Mouse (Mus musculus) embryonic facial prominence, embryonic 11.5 days (tissue): ENCODE results near the gene As3mt. TPM values are rescaled to one million over a fixed set of nuclear protein-coding genes. Genes with fewer than 3 reads are reported as not detected.

Experiments used
- ATAC-seq: fragments of 200-750 bp; cut with Nextera tagmentation; replicated peaks from 2 replicates; pipeline ENCODE4 v1.8.0; 2017; ENCODE audit warnings: low read depth; ENCODE audit not compliant: insufficient number of reproducible peaks, low FRiP score, low TSS enrichment
- DNase-seq: peaks from one replicate; pipeline ENCODE4 v3.0.0-alpha.2; 2015; ENCODE audit warnings: low spot score
- H3K27ac ChIP-seq: fragments of 300-500 bp; sonication (generic); replicated peaks from 2 replicates; pipeline ENCODE4 v1.5.1; 2014; ENCODE audit warnings: mild to moderate bottlenecking, low read depth, low read length, control low read depth
- H3K27me3 ChIP-seq: fragments of 300-500 bp; sonication (generic); 2 replicates; pipeline ENCODE4 v1.6.1; 2014; ENCODE audit warnings: mild to moderate bottlenecking, low read length, moderate library complexity, mixed read lengths; ENCODE audit not compliant: control insufficient read depth, insufficient read depth
- H3K36me3 ChIP-seq: fragments of 300-500 bp; sonication (generic); replicated peaks from 2 replicates; pipeline ENCODE4 v1.6.1; 2014; ENCODE audit warnings: low read depth, mild to moderate bottlenecking, low read length, moderate library complexity, mixed read lengths; ENCODE audit not compliant: control insufficient read depth, insufficient read depth
- H3K4me1 ChIP-seq: fragments of 300-500 bp; sonication (generic); 2 replicates; pipeline ENCODE4 v1.6.1; 2014; ENCODE audit warnings: low read length, mixed read lengths; ENCODE audit not compliant: control insufficient read depth, insufficient read depth
- H3K4me2 ChIP-seq: fragments of 300-500 bp; sonication (generic); 2 replicates; pipeline ENCODE4 v1.6.1; 2014; ENCODE audit warnings: low read depth, mild to moderate bottlenecking, control low read depth, low read length, moderate library complexity
- H3K4me3 ChIP-seq: fragments of 300-500 bp; sonication (generic); 2 replicates; pipeline ENCODE4 v1.5.1; 2014; ENCODE audit warnings: low read depth, low read length, control low read depth
- H3K9ac ChIP-seq: fragments of 300-500 bp; sonication (generic); replicated peaks from 2 replicates; pipeline ENCODE4 v1.6.1; 2014; ENCODE audit warnings: mild to moderate bottlenecking, control low read depth, low read length
- H3K9me3 ChIP-seq: fragments of 300-500 bp; sonication (generic); replicated peaks from 2 replicates; pipeline ENCODE4 v1.6.1; 2016; ENCODE audit warnings: mild to moderate bottlenecking, low read length, inconsistent platforms, mixed read lengths; ENCODE audit not compliant: control insufficient read depth
- WGBS: fragments of 180-500 bp; shearing (Covaris S2); extraction: QIAGEN DNeasy Blood & Tissue Kit; methylation state at CpG from one replicate; pipeline ENCODE4 v1.1.7; 2014; 5-methylcytosine and 5-hydroxymethylcytosine counted together
- polyA plus RNA-seq: library from polyadenylated mRNA; unstranded; fragments of >200 nt; fragmentation: Nextera tagmentation; extraction: Ambion mirVana; gene quantifications from 2 replicates; pipeline ENCODE4 v1.2.1, GENCODE M21; 2014

The As3mt gene
- polyA plus RNA-seq, 1 experiment from 2014 or later, result 29.3 TPM

DNA sequence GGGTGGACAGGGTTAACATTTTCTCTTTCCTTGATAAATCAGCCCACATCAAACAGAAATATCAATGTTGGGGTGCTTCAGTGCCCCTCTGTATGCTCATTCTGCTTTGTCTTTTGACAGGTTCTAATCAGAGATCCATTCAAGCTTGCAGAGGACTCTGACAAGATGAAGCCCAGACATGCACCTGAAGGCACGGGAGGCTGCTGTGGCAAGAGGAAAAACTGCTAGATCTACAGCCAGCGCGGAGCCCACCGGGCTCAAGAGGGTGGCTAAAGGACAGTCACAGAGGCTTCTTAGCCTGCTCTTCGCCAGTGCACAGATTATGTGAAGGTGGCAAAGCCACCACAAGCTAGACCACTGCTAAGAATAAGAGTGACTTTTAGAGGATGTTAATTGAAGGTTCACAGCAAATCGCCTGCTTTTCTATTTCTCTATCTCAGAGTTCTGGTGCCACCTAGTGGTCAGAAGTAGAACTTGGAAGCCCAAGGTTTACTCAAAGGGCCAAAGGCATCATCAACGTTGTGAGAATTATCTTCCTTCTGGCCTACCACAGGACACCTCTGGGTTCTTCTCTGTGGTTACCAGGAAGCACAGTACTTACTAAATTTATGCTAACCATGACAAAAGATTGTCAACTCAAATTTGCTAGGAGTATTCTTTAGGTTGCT is 33.2 kb downstream of the As3mt start:
- Histone ChIP-seq H3K36me3 (no peaks in the 10 kb centered on the region), H3K27me3 (no peaks in the 10 kb centered on the region), H3K4me2 (no peak overlapping the region), H3K9ac (no peak overlapping the region), H3K4me3 (no peak overlapping the region), H3K27ac (no peak overlapping the region), H3K9me3 (no peaks in the 10 kb centered on the region), H3K4me1 (no peaks in the 10 kb centered on the region)
- 55% methylated on average over 7 of the region's 7 CpGs for WGBS
- peak; percentile 87 for DNase-seq
- ATAC-seq, result no peak

DNA sequence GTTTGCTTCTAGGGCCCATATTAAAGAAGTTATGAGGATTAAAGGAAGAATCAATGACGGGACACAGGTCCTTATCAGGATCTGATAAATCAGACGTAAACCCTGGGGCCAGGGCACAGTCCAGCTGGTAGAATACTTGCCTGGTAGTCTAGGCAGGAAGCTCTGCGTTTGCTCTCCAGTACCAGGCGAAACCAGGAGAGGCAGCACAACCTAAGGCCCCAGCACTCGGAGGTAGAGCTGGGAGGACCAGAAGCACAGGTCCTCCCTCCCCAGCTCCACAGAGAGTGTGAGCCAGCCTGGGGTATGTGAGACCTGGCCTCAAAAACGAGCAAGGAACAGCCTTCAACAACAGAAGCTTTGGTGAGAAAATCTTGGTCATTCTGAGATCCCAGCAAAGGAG is 34.3 kb downstream of the As3mt start:
- no peak overlapping the region for H3K4me2 ChIP-seq
- H3K27ac ChIP-seq, result no peak overlapping the region
- H3K9ac ChIP-seq, result no peak overlapping the region
- ATAC-seq, result no peak
- no peaks in the 10 kb centered on the region for H3K9me3 ChIP-seq
- 49% methylated on average over 6 of the region's 6 CpGs for WGBS
- H3K4me3 ChIP-seq, result no peak overlapping the region
- H3K36me3 ChIP-seq, result no peaks in the 10 kb centered on the region
- H3K4me1 ChIP-seq, result no peaks in the 10 kb centered on the region
- H3K27me3 ChIP-seq, result no peaks in the 10 kb centered on the region
- no peak for DNase-seq

DNA sequence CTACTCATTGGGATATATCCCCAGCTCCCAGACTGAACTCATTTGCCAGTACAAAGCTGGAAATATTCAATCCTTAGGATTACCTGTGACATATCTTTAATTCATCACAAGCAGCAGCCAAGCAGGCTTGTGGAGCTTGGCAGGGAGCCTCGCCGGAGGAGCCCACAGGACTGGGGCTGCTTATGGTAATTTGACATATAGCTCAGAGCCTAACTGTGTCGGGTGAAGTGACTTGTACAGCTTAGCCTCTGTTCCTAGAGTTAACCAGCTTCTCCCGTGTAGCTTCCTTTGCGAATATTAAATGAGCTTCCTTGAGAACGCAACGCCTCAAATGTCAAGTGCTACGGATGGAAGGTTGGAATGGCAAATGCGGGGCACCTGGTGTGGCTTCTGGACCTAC is 37.4 kb downstream of the As3mt start:
- Histone ChIP-seq H3K4me1 (no peaks in the 10 kb centered on the region), H3K4me3 (no peak overlapping the region), H3K9ac (no peak overlapping the region), H3K4me2 (no peak overlapping the region), H3K27ac (no peak overlapping the region), H3K9me3 (no peaks in the 10 kb centered on the region), H3K36me3 (no peaks in the 10 kb centered on the region), H3K27me3 (no peaks in the 10 kb centered on the region)
- DNase-seq (no peak), ATAC-seq (no peak)
- whole genome bisulfite sequencing, result 65% methylated on average over 9 of the region's 9 CpGs

DNA sequence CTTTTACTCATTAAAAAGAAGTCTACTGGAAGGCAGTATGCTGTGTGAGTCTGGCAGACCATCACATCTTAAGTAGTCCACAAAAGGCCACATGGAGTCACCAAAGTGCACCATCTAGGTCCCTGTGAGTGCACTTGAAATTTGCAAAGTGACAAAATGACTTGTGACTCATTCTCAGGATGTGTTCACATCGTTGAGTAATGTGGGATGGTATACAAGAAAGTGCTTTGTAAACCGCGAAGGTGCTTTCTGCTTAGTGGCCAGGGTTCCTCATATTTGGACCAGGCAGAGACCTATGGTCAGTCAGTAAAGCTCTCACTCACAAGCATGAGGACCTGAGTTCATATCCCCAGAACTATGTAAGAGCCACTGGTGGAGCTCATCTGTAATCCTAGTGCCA is 40.5 kb downstream of the As3mt start:
- DNase-seq, result no peak

DNA sequence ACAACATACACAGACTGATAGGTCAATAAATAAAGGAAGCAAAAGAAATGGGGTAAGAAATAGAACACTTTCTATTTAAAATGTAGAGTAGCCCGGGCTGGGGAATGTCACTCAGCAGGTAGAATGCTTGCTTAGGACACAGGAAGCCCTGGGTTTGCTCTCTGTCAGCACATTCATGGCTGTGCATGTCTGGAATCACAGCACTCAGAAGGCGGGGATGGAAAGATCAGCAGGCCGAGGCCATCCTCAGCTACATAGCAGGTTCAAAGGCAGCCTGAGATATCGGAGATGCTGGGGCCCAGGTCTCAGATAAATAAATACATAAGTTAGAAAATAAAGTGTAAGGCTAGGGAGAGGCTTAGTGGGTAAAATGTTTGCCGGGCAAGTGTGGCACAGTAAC is 45.0 kb downstream of the As3mt start:
- H3K4me3 ChIP-seq, result no peak overlapping the region
- no peaks in the 10 kb centered on the region for H3K27me3 ChIP-seq
- H3K27ac ChIP-seq, result no peak overlapping the region
- ATAC-seq, result no peak
- no peak overlapping the region for H3K9ac ChIP-seq
- no peaks in the 10 kb centered on the region for H3K4me1 ChIP-seq
- DNase-seq, result no peak
- H3K4me2 ChIP-seq, result no peak overlapping the region
- H3K9me3 ChIP-seq, result no peaks in the 10 kb centered on the region
- no peaks in the 10 kb centered on the region for H3K36me3 ChIP-seq
- 82% methylated on average over 5 of the region's 5 CpGs for WGBS

More for the DNA sequence above, 40.5 kb downstream of the As3mt start:
- Histone ChIP-seq H3K4me2 (no peak overlapping the region), H3K36me3 (no peaks in the 10 kb centered on the region), H3K4me3 (no peak overlapping the region), H3K9ac (no peak overlapping the region), H3K27me3 (no peaks in the 10 kb centered on the region), H3K27ac (no peak overlapping the region), H3K4me1 (no peaks in the 10 kb centered on the region), H3K9me3 (no peaks in the 10 kb centered on the region)
- ATAC-seq, result no peak
- WGBS, result 90% methylated on average over 3 of the region's 3 CpGs

DNA sequence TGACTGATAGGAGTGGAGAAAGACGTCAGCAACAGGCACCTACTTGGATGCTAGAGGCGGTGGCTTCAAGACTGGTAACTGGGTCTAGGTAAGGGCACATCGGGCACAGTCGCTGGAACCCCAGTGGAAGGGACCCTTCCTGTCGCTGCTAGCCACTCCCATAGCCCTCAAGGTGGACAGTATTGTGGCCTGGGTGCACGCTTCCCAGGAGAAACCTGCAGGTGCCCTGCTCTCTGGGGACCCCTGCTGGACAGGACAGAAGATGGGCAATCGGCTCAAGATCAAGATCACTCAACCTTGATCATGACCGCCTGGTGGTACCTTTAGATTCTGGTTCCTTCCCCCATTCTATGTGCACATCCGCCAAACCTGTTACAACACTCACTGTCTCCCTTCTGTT is 47.8 kb downstream of the As3mt start:
- H3K27ac ChIP-seq, result no peak overlapping the region
- H3K4me2 ChIP-seq, result no peak overlapping the region
- no peak overlapping the region for H3K4me3 ChIP-seq
- H3K36me3 ChIP-seq, result no peaks in the 10 kb centered on the region
- H3K4me1 ChIP-seq, result no peaks in the 10 kb centered on the region
- no peak overlapping the region for H3K9ac ChIP-seq
- no peaks in the 10 kb centered on the region for H3K9me3 ChIP-seq
- ATAC-seq, result no peak
- 39% methylated on average over 9 of the region's 9 CpGs for WGBS
- H3K27me3 ChIP-seq, result no peaks in the 10 kb centered on the region
- no peak for DNase-seq

DNA sequence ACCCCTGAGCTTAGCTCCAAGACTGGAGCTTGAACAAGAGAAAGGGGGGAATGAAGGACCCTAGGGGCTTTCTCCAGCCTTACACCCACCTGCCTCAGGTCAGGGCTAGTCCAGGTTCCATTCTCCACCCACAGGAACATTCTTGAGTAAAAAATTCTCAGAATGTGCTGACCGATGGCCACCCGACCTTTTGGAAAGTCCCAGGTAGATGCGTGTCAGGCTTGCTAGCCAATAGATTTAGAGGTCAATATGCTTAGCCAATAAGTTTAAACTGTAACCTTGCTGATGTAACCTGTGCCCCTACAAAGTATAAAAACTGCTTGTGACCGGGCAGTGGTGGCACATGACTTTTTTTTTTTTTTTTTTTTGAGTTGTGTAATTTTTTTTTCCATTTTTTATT is 49.0 kb downstream of the As3mt start:
- WGBS, result 90% methylated on average over 4 of the region's 4 CpGs
- no peaks in the 10 kb centered on the region for H3K9me3 ChIP-seq
- no peak overlapping the region for H3K4me2 ChIP-seq
- no peaks in the 10 kb centered on the region for H3K27me3 ChIP-seq
- no peak overlapping the region for H3K4me3 ChIP-seq
- H3K4me1 ChIP-seq, result no peaks in the 10 kb centered on the region
- no peak overlapping the region for H3K9ac ChIP-seq
- no peak for ATAC-seq
- DNase-seq, result no peak
- no peak overlapping the region for H3K27ac ChIP-seq
- H3K36me3 ChIP-seq, result no peaks in the 10 kb centered on the region

DNA sequence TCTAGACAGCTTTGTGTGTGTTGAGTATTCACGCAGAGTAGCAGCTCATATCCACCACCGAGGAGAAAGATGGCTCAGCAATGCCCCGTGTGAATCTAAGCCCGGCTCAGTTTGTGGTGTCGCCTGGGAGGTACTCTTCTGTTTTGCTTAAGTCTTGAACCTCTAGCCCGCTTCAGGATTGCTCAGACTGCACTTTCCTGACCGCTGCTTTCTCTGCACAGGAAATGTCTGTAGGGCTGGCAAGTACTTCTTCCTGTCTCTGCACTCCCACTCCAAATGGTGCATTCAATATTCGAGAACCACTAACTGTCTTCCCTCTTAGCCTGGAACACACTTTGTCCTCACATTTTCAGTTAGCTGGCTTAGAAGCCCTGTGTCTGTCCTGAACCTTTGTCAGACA is 51.8 kb downstream of the As3mt start:
- no peak for ATAC-seq
- H3K4me1 ChIP-seq, result no peaks in the 10 kb centered on the region
- no peak overlapping the region for H3K4me3 ChIP-seq
- H3K36me3 ChIP-seq, result no peaks in the 10 kb centered on the region
- no peak overlapping the region for H3K4me2 ChIP-seq
- no peak overlapping the region for H3K27ac ChIP-seq
- H3K27me3 ChIP-seq, result peaks cover 2% of the 10 kb centered on the region; the same call in 1 of the 2 replicates
- H3K9ac ChIP-seq, result no peak overlapping the region
- WGBS, result 62% methylated on average over 8 of the region's 8 CpGs
- no peaks in the 10 kb centered on the region for H3K9me3 ChIP-seq
- no peak for DNase-seq
